ENCODE assay signal across 8 mouse cellular contexts in genomic region chr5:43233316-43234181, GRCm38 (mm10). TPM values are rescaled to one million over a fixed set of nuclear protein-coding genes. Genes with fewer than 3 reads are reported as not detected.
DNase-seq lines count a peak whose midpoint lies in the region; ATAC-seq and TF ChIP-seq lines count a peak whose summit lies in the region.

No protein-coding gene starts in this region.

- H3K9ac ChIP-seq in embryonic facial prominence, embryonic 13.5 days: peak overlapping the region; percentile 87
- H3K9ac ChIP-seq in limb, embryonic 13.5 days: peak overlapping the region; percentile 90
- H3K9ac ChIP-seq in midbrain, embryonic 16.5 days (ENCODE audit: low read depth, low read length): peak overlapping the region; percentile 99

- no peak for TF ChIP-seq CTCF in kidney, adult 2 months (conservative IDR thresholded peaks at IDR 0.05; ENCODE audit: insufficient read depth, insufficient read length, low read depth, low read length)
- TF ChIP-seq CTCF in spleen, adult 2 months (IDR thresholded peaks at IDR 0.05; ENCODE audit: extremely low read depth, insufficient read depth, insufficient read length, insufficient replicate concordance): no peak

- peaks cover 13% of the 10 kb centered on the region for H3K4me1 ChIP-seq in embryonic facial prominence, embryonic 13.5 days
- peaks cover 6% of the 10 kb centered on the region; the same call in 1 of the 2 replicates for H3K4me1 ChIP-seq in kidney, adult 2 months (ENCODE audit: control insufficient read depth, insufficient read depth, low read length)
- H3K4me1 ChIP-seq in limb, embryonic 13.5 days: peaks cover 8% of the 10 kb centered on the region
- H3K4me1 ChIP-seq in midbrain, embryonic 16.5 days (ENCODE audit: control insufficient read depth, insufficient read depth, low read length): peaks cover 3% of the 10 kb centered on the region; the same call in 1 of the 2 replicates
- H3K4me1 ChIP-seq in spleen, adult 2 months (ENCODE audit: control insufficient read depth, insufficient read depth, insufficient read length): no peaks in the 10 kb centered on the region; the same call in 1 of the 2 replicates

- under 1% methylated on average over 70 of the region's 101 CpGs for WGBS in embryonic facial prominence, embryonic 13.5 days
- WGBS in kidney, adult 2 months: 1% methylated on average over 93 of the region's 101 CpGs
- under 1% methylated on average over 88 of the region's 101 CpGs for WGBS in limb, embryonic 13.5 days
- under 1% methylated on average over 61 of the region's 101 CpGs for WGBS in midbrain, embryonic 16.5 days
- under 1% methylated on average over 85 of the region's 101 CpGs for WGBS in spleen, adult 2 months

- no peaks in the 10 kb centered on the region for H3K9me3 ChIP-seq in embryonic facial prominence, embryonic 13.5 days
- H3K9me3 ChIP-seq in limb, embryonic 13.5 days: no peaks in the 10 kb centered on the region
- H3K9me3 ChIP-seq in midbrain, embryonic 16.5 days (replicated peaks; ENCODE audit: control insufficient read depth, low read length, poor library complexity, severe bottlenecking): no peaks in the 10 kb centered on the region

- peak; percentile 65 for ATAC-seq in embryonic facial prominence, embryonic 13.5 days (ENCODE audit: insufficient number of reproducible peaks, insufficient read depth, low FRiP score, low TSS enrichment, low read depth)
- ATAC-seq in limb, embryonic 13.5 days (ENCODE audit: low FRiP score, low read depth): peak; percentile 45
- ATAC-seq in midbrain, embryonic 16.5 days: peak; percentile 69

- H3K4me2 ChIP-seq in embryonic facial prominence, embryonic 13.5 days: peak overlapping the region; percentile 95
- H3K4me2 ChIP-seq in limb, embryonic 13.5 days (replicated peaks): peak overlapping the region; percentile 98
- H3K4me2 ChIP-seq in midbrain, embryonic 16.5 days (ENCODE audit: low read length): peak overlapping the region; percentile 87

- peak; percentile 61 for TF ChIP-seq POLR2A in kidney, adult 2 months (IDR thresholded peaks at IDR 0.05; ENCODE audit: low read depth, low read length)
- TF ChIP-seq POLR2A in spleen, adult 2 months (IDR thresholded peaks at IDR 0.05; ENCODE audit: low read depth, low read length): peak; percentile 41

- peak overlapping the region; percentile 81 for H3K4me3 ChIP-seq in embryonic facial prominence, embryonic 13.5 days
- peak overlapping the region; percentile 88 for H3K4me3 ChIP-seq in kidney, adult 2 months (ENCODE audit: insufficient read depth, low read depth, low read length)
- H3K4me3 ChIP-seq in limb, embryonic 13.5 days: peak overlapping the region; percentile 91
- peak overlapping the region; percentile 99 for H3K4me3 ChIP-seq in midbrain, embryonic 16.5 days (ENCODE audit: low read depth, low read length)
- peak overlapping the region; percentile 90 for H3K4me3 ChIP-seq in spleen, adult 2 months (ENCODE audit: extremely low read depth, insufficient read depth, insufficient read length)

- peaks cover 30% of the 10 kb centered on the region for H3K27me3 ChIP-seq in embryonic facial prominence, embryonic 13.5 days
- H3K27me3 ChIP-seq in kidney, adult 2 months (replicated peaks; ENCODE audit: control insufficient read depth, insufficient read depth, low read length): no peaks in the 10 kb centered on the region
- H3K27me3 ChIP-seq in limb, embryonic 13.5 days: peaks cover 23% of the 10 kb centered on the region
- H3K27me3 ChIP-seq in midbrain, embryonic 16.5 days (ENCODE audit: control insufficient read depth, insufficient read depth, low read depth, low read length): no peaks in the 10 kb centered on the region
- H3K27me3 ChIP-seq in spleen, adult 2 months (ENCODE audit: control insufficient read depth, insufficient read depth, low read length): no peaks in the 10 kb centered on the region

- peak overlapping the region; percentile 93 for H3K27ac ChIP-seq in embryonic facial prominence, embryonic 13.5 days
- peak overlapping the region; percentile 95 for H3K27ac ChIP-seq in kidney, adult 2 months (ENCODE audit: insufficient read depth, low read depth, low read length)
- H3K27ac ChIP-seq in limb, embryonic 13.5 days: peak overlapping the region; percentile 92
- H3K27ac ChIP-seq in midbrain, embryonic 16.5 days (ENCODE audit: low read length): peak overlapping the region; percentile 100
- peak overlapping the region; percentile 99 for H3K27ac ChIP-seq in spleen, adult 2 months (ENCODE audit: insufficient read depth, low read length)

- H3K36me3 ChIP-seq in embryonic facial prominence, embryonic 13.5 days: no peaks in the 10 kb centered on the region
- no peaks in the 10 kb centered on the region; the same call in 1 of the 2 replicates for H3K36me3 ChIP-seq in kidney, adult 2 months (ENCODE audit: control insufficient read depth, insufficient read depth, low read length)
- no peaks in the 10 kb centered on the region for H3K36me3 ChIP-seq in limb, embryonic 13.5 days
- H3K36me3 ChIP-seq in midbrain, embryonic 16.5 days (ENCODE audit: control insufficient read depth, insufficient read depth, low read length): no peaks in the 10 kb centered on the region
- H3K36me3 ChIP-seq in spleen, adult 2 months (ENCODE audit: control insufficient read depth, insufficient read depth, low read length): peaks cover 2% of the 10 kb centered on the region

- DNase-seq in 3134 (ENCODE audit: extremely low read depth, insufficient read length, low spot score): peak; percentile 90
- peak; percentile 88 for DNase-seq in adrenal gland, postnatal 14 days
- DNase-seq in heart, adult 18-20 months: peak; percentile 86 to 94
- peak; percentile 93 for DNase-seq in kidney, adult 2 months
- DNase-seq in spleen, adult 2 months (ENCODE audit: low read depth in 1 of 2, low spot score in 2 of 2): peak; percentile 51 to 83

RNA-seq across cellular contexts. Expression of gene Cpeb2, which starts 0.6 kb away (rescaled TPM):
- total RNA-seq in adrenal gland, postnatal 14 days (2021): 26.7 and 38.1 TPM in 2 replicates
- 2.0 and 2.2 TPM in 2 replicates for polyA plus RNA-seq in embryonic facial prominence, embryonic 13.5 days (2015; fragmentation: Nextera tagmentation; extraction: Ambion mirVana)
- 10 to 100 TPM; 20.6 to 24.8 TPM for total RNA-seq in heart, adult 18-20 months (2021)
- 5.8 and 5.9 TPM in 2 replicates for polyA plus RNA-seq in kidney, adult 2 months (2012; rRNA removed)
- polyA plus RNA-seq in limb, embryonic 13.5 days (2015; fragmentation: Nextera tagmentation; extraction: Ambion mirVana): 1.7 and 2.7 TPM in 2 replicates
- polyA plus RNA-seq in midbrain, embryonic 16.5 days (2015; fragmentation: Nextera tagmentation; extraction: Ambion mirVana): 15.3 and 15.7 TPM in 2 replicates
- 4.7 and 6.5 TPM in 2 replicates for polyA plus RNA-seq in spleen, adult 2 months (2012; rRNA removed)

Comparison
In these comparisons a context has a peak if more than half of its experiments do, and no peak if none do; other contexts are left out.
1. Peak in every context shown above with its lines: DNase-seq, ATAC-seq, H3K4me3 ChIP-seq and H3K27ac ChIP-seq.